Mouse (Mus musculus) limb, embryonic 15.5 days (tissue): ENCODE measurements around the gene Zfp579. TPM values are rescaled to one million over a fixed set of nuclear protein-coding genes. Genes with fewer than 3 reads are reported as not detected.
A peak's percentile ranks its signal among the peaks of the same experiment; 100 is the strongest.
"Not testable (repeated sequence)": the region's sequence is repeated elsewhere in the genome, so short reads cannot be mapped to it uniquely, and the experiment has no call there.

Experiments
- ATAC-seq: fragments of 200-750 bp; cut with Nextera tagmentation; 2 replicates; pipeline ENCODE4 v1.8.0; 2017; ENCODE audit warnings: low read depth, moderate TSS enrichment; ENCODE audit not compliant: insufficient number of reproducible peaks, low FRiP score, low TSS enrichment
- H3K27ac ChIP-seq: fragments of 300-500 bp; sonication (generic); 2 replicates; pipeline ENCODE4 v1.5.1; 2015; ENCODE audit warnings: moderate library complexity, mild to moderate bottlenecking, inconsistent platforms
- H3K27me3 ChIP-seq: fragments of 300-500 bp; sonication (generic); 2 replicates; pipeline ENCODE4 v1.6.1; 2015; ENCODE audit warnings: inconsistent platforms
- H3K36me3 ChIP-seq: fragments of 300-500 bp; sonication (generic); 2 replicates; pipeline ENCODE4 v1.6.1; 2015; ENCODE audit warnings: inconsistent platforms
- H3K4me1 ChIP-seq: fragments of 300-500 bp; sonication (generic); 2 replicates; pipeline ENCODE4 v1.6.1; 2015; ENCODE audit warnings: inconsistent platforms
- H3K4me2 ChIP-seq: fragments of 300-500 bp; sonication (generic); 2 replicates; pipeline ENCODE4 v1.6.1; 2015; ENCODE audit warnings: mild to moderate bottlenecking, inconsistent platforms
- H3K4me3 ChIP-seq: fragments of 300-500 bp; sonication (generic); 2 replicates; pipeline ENCODE4 v1.5.1; 2015; ENCODE audit warnings: mild to moderate bottlenecking, inconsistent platforms
- H3K9ac ChIP-seq: fragments of 300-500 bp; sonication (generic); 2 replicates; pipeline ENCODE4 v1.6.1; 2015; ENCODE audit warnings: inconsistent platforms
- H3K9me3 ChIP-seq: fragments of 300-500 bp; sonication (generic); 2 replicates; pipeline ENCODE4 v1.6.1; 2016; ENCODE audit warnings: inconsistent platforms
- WGBS: fragments of 180-500 bp; shearing (Covaris S2); methylation state at CpG from one replicate; pipeline ENCODE4 v1.1.7; 2015; 5-methylcytosine and 5-hydroxymethylcytosine counted together
- polyA plus RNA-seq: library from polyadenylated mRNA; unstranded; fragments of >200 nt; fragmentation: Nextera tagmentation; extraction: Ambion mirVana; gene quantifications from 2 replicates; pipeline ENCODE4 v1.2.1, GENCODE M21; 2015

The Zfp579 gene
- polyA plus RNA-seq, 1 experiment from 2014 or later, result 25.4 TPM

DNA sequence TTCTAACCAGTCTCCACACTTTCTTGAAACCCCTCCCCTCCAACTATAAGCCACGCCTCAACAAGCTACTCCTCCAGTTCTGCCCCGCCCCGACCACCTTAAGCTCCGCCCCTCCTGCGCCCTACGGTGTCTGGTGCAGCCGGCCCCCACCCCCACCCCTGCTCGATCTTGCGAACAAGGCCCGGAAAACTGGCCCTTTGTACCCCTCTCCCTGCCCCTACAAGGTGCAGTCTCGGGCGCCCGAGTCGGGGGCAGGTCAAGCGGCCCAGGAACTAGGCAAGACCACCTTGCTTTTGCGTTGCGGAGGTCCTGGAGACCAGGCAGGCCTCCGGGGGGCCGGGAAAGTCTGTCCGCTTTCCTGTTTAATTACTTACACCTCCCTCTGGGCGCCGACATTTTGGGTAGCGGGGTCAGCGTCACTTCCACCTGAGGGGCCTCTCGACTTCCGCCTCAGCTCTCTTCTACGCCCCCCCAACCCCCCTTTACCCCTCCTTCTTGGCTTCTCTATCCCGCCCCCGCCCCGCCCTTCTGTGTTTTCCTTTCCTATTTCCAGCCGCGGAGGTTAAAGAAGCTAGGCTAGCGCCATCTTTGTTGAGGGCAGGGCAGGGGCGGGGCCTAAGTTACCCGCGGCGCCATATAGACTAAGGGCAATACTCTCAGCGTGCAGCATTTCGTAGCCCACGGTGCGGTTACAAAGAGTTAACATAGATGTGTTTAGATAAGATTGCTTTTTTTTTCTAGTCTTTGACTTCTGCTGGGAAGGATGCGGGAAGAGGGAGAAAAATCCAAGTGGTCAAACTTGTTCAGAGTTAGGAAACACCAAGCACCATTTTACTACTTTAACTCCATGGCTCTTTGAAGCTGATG, 18.5 kb upstream of the Zfp579 start, which contains the start of the genes Zfp524 and Fiz1:
Gene Zfp524, plus strand, starts transcription at position 165 of the 867 bp plus-strand sequence.
Gene Fiz1, minus strand, starts transcription at position 447 of the 867 bp plus-strand sequence.
- Histone ChIP-seq H3K4me3 (peak within 1 kb of the TSS; percentile 74), H3K36me3 (peaks cover 43% of the 10 kb centered on the region), H3K9me3 (no peaks in the 10 kb centered on the region), H3K27ac (peak within 1 kb of the TSS; percentile 99), H3K4me2 (peak within 1 kb of the TSS; percentile 64), H3K9ac (peak within 1 kb of the TSS; percentile 74), H3K4me1 (peaks cover 17% of the 10 kb centered on the region; the same call in 1 of the 2 replicates), H3K27me3 (no peaks in the 10 kb centered on the region)
- peak; percentile 82 for ATAC-seq
- WGBS, result under 1% methylated on average over 42 of the region's 42 CpGs

DNA sequence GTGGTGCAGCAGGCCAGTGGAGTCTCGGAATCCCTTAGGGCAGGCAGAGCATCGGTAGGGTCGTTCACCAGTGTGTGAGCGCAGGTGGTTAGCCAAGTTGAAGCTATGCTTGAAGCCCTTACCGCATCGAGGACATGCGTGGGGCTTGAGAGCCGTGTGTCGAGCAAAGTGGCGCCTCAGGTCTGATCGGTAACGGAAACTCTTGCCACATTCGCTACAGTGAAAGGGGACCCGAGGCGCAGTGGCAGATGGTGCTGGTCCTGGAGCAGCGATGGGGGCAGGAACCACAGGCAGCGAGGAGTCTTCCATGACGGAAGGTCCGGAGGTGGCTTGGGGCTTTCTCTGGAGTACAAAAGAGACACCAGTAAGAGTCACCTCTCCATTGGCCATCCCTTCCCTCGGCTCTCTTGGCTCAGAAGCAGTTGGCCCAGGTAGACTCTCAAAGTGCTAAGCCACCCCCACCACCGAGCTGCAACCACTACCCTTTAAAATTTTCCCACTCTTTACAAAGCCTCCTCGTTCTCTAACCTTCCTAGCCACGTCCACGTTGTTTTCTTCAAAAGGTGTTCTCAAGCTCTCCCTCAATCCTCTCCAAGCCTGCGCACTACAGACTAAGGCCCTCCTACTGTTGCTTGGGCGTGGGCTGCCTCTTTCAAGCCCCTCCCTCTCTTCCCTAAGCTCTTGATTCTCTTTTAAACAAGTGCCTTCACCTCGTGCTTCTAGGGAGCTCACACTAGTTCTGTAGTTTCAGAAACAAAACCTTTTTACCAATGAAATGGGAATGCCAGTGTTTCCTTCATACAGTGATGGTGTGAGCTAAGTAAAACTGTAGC, 16.9 kb upstream of the Zfp579 start:
- H3K4me2 ChIP-seq, result no peak overlapping the region

DNA sequence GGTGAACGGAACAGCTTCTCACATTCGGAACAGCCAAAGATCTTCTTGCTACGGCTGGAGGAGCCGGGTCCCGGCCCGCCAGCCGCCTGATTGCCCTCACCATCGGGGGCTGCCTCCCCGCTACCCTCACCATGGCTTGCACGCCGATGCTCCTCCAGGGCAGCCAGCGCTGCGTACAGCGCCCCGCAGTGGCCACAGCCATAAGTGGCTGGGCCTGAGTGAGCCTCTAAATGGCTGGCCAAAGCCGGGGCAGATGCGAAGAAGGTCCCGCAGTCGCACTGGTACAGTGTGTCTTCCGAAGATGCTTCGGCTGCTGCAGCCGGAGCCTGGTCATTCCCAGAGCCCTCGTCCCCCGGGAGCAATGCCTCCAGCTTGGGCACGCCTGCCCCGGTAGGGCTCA, 12.3 kb upstream of the Zfp579 start:
- Histone ChIP-seq H3K27ac (no peak overlapping the region), H3K4me1 (peaks cover 5% of the 10 kb centered on the region; the same call in 1 of the 2 replicates), H3K27me3 (no peaks in the 10 kb centered on the region), H3K4me3 (no peak overlapping the region), H3K36me3 (peaks cover 68% of the 10 kb centered on the region), H3K9me3 (no peaks in the 10 kb centered on the region), H3K9ac (no peak overlapping the region), H3K4me2 (no peak overlapping the region)
- no peak for ATAC-seq
- 97% methylated on average over 26 of the region's 26 CpGs for whole genome bisulfite sequencing

More for the DNA sequence above, 16.9 kb upstream of the Zfp579 start:
- no peak for ATAC-seq
- no peaks in the 10 kb centered on the region for H3K27me3 ChIP-seq
- peaks cover 10% of the 10 kb centered on the region; the same call in 1 of the 2 replicates for H3K4me1 ChIP-seq
- peaks cover 55% of the 10 kb centered on the region for H3K36me3 ChIP-seq
- no peak overlapping the region for H3K27ac ChIP-seq
- H3K9me3 ChIP-seq, result no peaks in the 10 kb centered on the region
- 92% methylated on average over 27 of the region's 27 CpGs for WGBS
- H3K4me3 ChIP-seq, result peak overlapping the region; percentile 74; the same call in 1 of the 2 replicates
- no peak overlapping the region for H3K9ac ChIP-seq

DNA sequence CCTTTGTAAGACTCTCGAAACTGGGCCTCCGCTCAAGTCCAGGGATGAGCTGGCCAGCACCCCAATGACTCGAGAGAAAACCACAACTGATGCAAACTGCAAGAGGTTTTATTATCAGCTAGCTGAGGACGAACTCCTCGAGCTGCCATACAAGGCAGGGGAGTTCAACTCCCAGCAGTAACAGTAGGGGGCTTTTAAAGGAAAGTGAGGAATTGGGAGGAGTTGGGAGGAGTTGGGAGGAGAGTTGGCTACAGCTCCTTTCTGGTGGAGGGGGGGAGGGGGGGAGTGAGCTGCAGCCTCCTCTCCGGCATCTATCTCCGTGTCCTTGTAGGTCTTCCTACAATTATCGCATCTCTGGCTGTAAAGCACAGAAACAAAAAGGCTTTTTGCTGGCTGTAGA, 6.9 kb upstream of the Zfp579 start:
- not testable (repeated sequence) for H3K27me3 ChIP-seq, H3K4me2 ChIP-seq, H3K4me3 ChIP-seq, H3K9me3 ChIP-seq, H3K4me1 ChIP-seq, ATAC-seq, H3K9ac ChIP-seq, H3K27ac ChIP-seq
- 61% methylated on average over 8 of the region's 8 CpGs for WGBS
- H3K36me3 ChIP-seq, result peaks cover 18% of the 10 kb centered on the region

DNA sequence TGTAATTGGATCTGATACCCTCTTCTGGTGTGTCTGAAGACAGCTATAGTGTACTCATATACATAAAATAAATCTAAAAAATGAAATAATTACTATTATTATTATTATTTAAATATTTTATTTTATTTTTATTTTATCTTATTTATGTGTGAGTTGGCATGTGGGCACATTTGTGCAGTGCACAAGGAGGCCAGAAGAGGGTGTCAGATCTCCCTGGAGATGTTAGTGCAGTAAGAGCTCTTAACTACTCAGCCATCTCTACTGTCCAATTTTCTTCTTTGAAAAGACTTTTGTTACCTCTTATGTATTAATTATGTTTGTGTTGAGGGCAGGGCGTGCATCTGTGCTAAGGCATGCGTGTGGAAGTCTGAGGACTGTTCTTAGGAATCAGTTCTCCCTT, 3.9 kb upstream of the Zfp579 start:
- 70% methylated on average over 2 of the region's 2 CpGs for WGBS
- Histone ChIP-seq H3K27ac (no peak overlapping the region), H3K4me1 (peaks cover 12% of the 10 kb centered on the region), H3K36me3 (peaks cover 3% of the 10 kb centered on the region; the same call in 1 of the 2 replicates), H3K4me2 (no peak overlapping the region), H3K9me3 (no peaks in the 10 kb centered on the region), H3K9ac (no peak overlapping the region), H3K27me3 (no peaks in the 10 kb centered on the region), H3K4me3 (no peak overlapping the region)
- ATAC-seq, result no peak

DNA sequence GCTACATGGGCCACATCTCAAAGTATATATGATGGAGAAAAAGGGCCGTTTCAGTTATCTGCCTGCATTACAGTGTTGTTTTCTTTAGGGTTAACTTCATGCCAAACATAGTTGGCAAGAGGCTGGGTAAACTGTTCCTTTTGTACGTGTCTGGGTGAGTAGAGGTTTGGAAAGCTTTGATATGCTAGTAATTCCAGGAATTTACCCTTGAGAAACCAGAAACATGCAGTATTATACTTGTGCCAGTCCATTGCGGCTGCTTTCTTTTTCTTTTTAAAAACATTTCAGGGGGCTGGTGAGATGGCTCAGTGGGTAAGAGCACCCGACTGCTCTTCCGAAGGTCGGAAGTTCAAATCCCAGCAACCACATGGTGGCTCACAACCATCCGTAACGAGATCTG, 976 bp upstream of the Zfp579 start:
- peaks cover 27% of the 10 kb centered on the region for H3K36me3 ChIP-seq
- no peak for ATAC-seq
- 53% methylated on average over 8 of the region's 8 CpGs for WGBS
- H3K9ac ChIP-seq, result no peak overlapping the region
- H3K4me3 ChIP-seq, result peak overlapping the region; percentile 60
- H3K27ac ChIP-seq, result no peak overlapping the region
- peaks cover 30% of the 10 kb centered on the region for H3K4me1 ChIP-seq
- peak overlapping the region; percentile 81 for H3K4me2 ChIP-seq
- no peaks in the 10 kb centered on the region for H3K9me3 ChIP-seq
- peaks cover 12% of the 10 kb centered on the region for H3K27me3 ChIP-seq

DNA sequence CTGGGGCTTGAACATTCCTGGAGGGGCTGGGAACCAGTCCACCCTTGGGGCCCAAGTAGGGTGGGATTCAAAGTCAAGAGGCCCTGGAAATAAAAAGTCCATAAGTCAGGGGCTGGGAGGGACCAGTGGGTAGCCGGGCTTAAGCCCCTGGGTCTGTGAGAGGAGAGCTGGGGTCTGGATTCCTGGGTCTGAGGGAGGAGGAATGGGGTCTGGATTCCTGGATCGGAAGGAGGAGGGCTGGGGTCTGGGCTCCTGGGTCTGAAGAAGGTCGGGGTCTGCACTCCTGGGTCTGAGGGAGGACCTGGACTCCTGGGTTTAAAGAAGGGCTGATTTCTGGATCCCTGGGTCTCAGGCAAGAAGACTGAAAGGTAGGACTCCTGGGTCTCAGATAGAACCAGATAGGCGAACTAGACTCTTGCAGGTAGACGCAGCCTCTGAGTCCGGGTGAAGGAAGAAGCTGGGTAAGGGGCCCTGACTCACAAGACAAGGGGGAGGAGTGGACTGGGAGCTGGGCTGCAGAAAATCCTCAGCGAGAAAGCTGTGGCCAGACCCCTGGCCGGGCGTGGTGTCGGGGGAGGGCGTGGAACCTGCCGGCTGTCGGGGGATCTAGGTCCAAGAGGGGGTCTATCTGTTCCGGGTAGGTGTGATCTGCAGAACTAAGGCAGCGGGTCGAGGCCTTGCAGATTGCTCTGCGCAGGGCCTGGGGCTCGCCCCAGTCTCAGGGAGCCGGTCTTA, 523 bp downstream of the Zfp579 start:
- Histone ChIP-seq H3K4me2 (peak overlapping the region; percentile 81), H3K9ac (peak overlapping the region; percentile 74), H3K36me3 (peaks cover 35% of the 10 kb centered on the region), H3K4me3 (peak overlapping the region; percentile 60), H3K27ac (peak overlapping the region; percentile 52), H3K9me3 (0 out of 2 replicates have a peak, but pooled peaks cover 5% of the 10 kb centered on the region), H3K4me1 (peaks cover 30% of the 10 kb centered on the region), H3K27me3 (peaks cover 12% of the 10 kb centered on the region)
- WGBS, result 4% methylated on average over 19 of the region's 19 CpGs
- ATAC-seq, result peak; percentile 40; the same call in 1 of the 2 replicates

DNA sequence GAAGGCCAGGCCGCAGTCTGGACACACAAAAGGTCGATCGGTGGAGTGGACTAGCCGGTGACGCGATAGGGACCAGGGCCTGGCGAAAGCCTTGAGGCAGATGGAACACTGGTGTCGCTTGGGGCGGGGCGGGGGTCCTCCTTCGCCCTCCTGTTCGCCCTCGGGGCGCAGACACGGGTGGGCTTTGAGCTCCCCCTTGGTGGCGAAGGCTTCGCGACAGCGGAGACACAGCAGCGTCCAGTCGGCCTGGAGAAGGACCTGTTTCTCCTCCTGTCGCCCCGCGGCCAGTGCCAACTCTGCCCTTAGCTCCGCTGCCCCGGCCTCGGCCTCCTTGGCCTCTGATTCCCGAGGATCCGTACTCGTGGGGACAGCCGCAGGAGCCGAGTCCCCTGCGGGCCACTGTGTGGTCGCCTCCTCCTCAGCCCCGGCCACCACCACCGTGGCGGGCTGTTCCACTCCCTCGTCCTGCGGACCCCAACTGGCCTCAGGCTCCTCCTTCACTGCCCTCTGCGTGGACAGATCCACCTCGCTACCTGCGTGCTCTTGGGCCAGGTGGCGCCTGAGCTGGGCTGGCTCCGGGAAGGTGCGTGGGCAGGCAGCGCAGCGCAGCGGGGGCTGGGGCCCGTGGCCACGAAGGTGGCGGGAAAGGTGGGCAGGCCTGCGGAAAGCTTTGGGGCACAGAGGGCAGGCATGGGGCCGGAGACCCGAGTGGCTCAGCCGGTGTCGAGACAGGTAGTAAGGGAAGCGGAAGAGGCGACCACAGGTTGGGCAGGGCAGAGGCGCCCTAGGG, 1.8 kb downstream of the Zfp579 start:
- H3K9me3 ChIP-seq, result 0 out of 2 replicates have a peak, but pooled peaks cover 5% of the 10 kb centered on the region
- ATAC-seq, result no peak
- H3K4me1 ChIP-seq, result peaks cover 30% of the 10 kb centered on the region
- H3K27me3 ChIP-seq, result peaks cover 12% of the 10 kb centered on the region
- no peak overlapping the region for H3K27ac ChIP-seq
- H3K4me2 ChIP-seq, result no peak overlapping the region
- WGBS, result 55% methylated on average over 59 of the region's 59 CpGs
- no peak overlapping the region for H3K9ac ChIP-seq
- H3K4me3 ChIP-seq, result peak overlapping the region; percentile 60; the same call in 1 of the 2 replicates
- H3K36me3 ChIP-seq, result peaks cover 35% of the 10 kb centered on the region

DNA sequence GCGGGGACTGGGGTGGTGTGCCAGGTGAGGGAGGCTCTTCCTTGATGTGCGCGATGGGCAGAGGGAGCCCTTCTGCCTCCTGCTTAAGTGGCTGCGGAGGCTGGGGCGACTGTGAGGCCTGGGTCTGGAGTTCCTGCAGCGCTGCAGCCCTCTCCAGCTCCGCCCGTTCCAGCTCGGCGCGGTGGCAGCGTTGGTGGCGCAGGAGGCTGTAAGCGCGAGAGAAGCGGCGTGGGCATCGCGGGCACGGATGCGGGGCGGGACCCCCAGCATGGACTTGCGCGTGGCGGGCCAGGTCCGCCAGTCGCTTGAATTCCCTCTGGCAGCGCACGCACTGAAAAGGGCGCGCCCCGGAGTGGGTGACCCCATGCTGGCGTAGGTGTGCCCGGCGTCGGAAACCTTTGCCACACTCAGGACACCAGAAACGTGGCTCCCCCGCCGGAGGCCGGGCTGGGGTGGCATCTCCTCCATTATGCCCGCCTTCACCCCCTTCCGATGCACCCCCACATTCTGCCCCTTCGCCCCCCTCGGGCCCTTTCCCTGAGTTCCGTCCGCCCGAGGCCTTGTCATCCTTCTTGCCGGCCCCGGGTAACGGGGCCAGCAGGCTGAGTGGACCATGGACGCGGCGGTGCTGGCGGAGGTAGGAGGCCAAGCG, 2.5 kb downstream of the Zfp579 start:
- Histone ChIP-seq H3K27ac (no peak overlapping the region), H3K4me3 (no peak overlapping the region), H3K9me3 (0 out of 2 replicates have a peak, but pooled peaks cover 5% of the 10 kb centered on the region), H3K27me3 (peaks cover 12% of the 10 kb centered on the region), H3K36me3 (peaks cover 35% of the 10 kb centered on the region), H3K4me1 (peaks cover 30% of the 10 kb centered on the region), H3K4me2 (no peak overlapping the region), H3K9ac (no peak overlapping the region)
- no peak for ATAC-seq
- 47% methylated on average over 55 of the region's 55 CpGs for WGBS

DNA sequence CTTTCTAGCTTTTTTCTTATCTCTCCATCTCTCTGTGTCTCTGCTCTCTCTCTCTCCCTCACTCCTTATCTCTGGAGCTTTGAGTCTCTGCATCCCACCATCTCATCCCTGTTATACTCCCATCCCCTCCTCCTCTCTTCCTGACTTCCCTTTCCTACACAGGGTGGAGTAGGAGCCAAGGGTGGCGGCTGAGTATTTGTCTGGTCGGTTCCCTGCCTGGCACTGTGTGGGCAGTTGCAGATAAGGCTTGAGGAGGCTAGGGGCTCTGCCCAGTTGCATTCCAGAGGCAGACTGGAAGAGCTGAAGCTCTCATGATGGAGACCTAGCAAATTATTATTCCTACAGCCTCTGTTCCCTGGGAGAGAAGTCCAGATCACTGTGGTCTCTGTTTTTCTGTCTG, 7.7 kb downstream of the Zfp579 start:
- Histone ChIP-seq H3K9me3 (0 out of 2 replicates have a peak, but pooled peaks cover 5% of the 10 kb centered on the region), H3K9ac (no peak overlapping the region), H3K27me3 (peaks cover under 1% of the 10 kb centered on the region; the same call in 1 of the 2 replicates), H3K4me2 (no peak overlapping the region), H3K27ac (no peak overlapping the region), H3K4me1 (0 out of 2 replicates have a peak, but pooled peaks cover 2% of the 10 kb centered on the region), H3K4me3 (no peak overlapping the region), H3K36me3 (peaks cover 20% of the 10 kb centered on the region)
- ATAC-seq, result no peak
- 54% methylated on average over 2 of the region's 2 CpGs for WGBS
